Mouse (Mus musculus) ES-Bruce4 (cell line): ENCODE results near the gene Ergic1. TPM values are rescaled to one million over a fixed set of nuclear protein-coding genes. Genes with fewer than 3 reads are reported as not detected.

Source experiments
- H3K27ac ChIP-seq: 2 replicates; pipeline ENCODE4 v1.5.1; 2012; ENCODE audit warnings: low read length, inconsistent platforms; ENCODE audit not compliant: insufficient read depth
- H3K27me3 ChIP-seq: 2 replicates; pipeline ENCODE4 v1.6.1; 2012; ENCODE audit warnings: mild to moderate bottlenecking, low read length, inconsistent platforms; ENCODE audit not compliant: control insufficient read depth, poor library complexity, insufficient read depth, severe bottlenecking
- H3K36me3 ChIP-seq: 2 replicates; pipeline ENCODE4 v1.6.1; 2012; ENCODE audit warnings: inconsistent platforms, mild to moderate bottlenecking, low read length, moderate library complexity; ENCODE audit not compliant: control insufficient read depth, poor library complexity, insufficient read depth, severe bottlenecking
- H3K4me1 ChIP-seq: one replicate; pipeline ENCODE4 v1.8.1; 2011; ENCODE audit warnings: low read length; ENCODE audit not compliant: control insufficient read depth, insufficient read depth
- H3K4me3 ChIP-seq: 2 replicates; pipeline ENCODE4 v1.5.1; 2011; ENCODE audit warnings: low read depth, mild to moderate bottlenecking, low read length
- H3K9ac ChIP-seq: 2 replicates; pipeline ENCODE4 v1.6.1; 2012; ENCODE audit warnings: low read depth, mild to moderate bottlenecking, inconsistent platforms; ENCODE audit not compliant: poor library complexity, severe bottlenecking
- H3K9me3 ChIP-seq: replicated peaks from 2 replicates; pipeline ENCODE4 v1.6.1; 2012; ENCODE audit warnings: mild to moderate bottlenecking, low read length, inconsistent platforms; ENCODE audit not compliant: control insufficient read depth, poor library complexity, insufficient read depth, severe bottlenecking
- CTCF ChIP-seq: IDR thresholded peaks from one replicate; pipeline ENCODE4 v1.8.1; 2011; ENCODE audit warnings: low read depth, low read length
- EP300 ChIP-seq: IDR thresholded peaks from 2 replicates; pipeline ENCODE4 v1.6.1; 2011; ENCODE audit warnings: low read depth, low read length; ENCODE audit not compliant: insufficient read depth
- POLR2A ChIP-seq: IDR thresholded peaks from one replicate; pipeline ENCODE4 v1.8.1; 2011; ENCODE audit warnings: low read length; ENCODE audit not compliant: insufficient read depth
- polyA plus RNA-seq: library from polyadenylated mRNA; stranded (reverse); fragments of >200 nt; gene quantifications from 2 replicates; pipeline ENCODE4 v1.2.4, GENCODE M21; 2011; ENCODE audit warnings: low read depth; ENCODE audit not compliant: missing spikeins, insufficient read depth, insufficient read length

The Ergic1 gene
- polyA plus RNA-seq, 1 experiment = 166 TPM

DNA sequence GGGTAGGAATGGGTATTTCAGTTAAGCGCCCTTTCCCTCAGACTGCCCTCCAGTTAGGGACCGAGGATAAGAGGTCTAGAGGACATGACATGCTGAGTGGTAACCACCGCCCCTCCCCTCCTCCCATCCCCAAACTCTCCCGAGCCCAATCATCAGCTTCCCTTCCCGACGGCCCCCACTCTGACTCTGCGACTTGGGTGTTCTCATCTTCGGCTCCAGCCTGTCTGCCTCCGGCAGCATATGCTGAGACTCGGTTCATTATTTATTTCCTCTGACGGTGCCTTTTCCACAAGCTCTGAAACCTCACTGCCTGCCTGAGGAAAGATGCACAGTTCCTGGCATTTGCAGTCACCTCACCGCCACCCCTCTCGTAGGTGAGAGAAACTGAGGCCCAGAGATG is 86.0 kb downstream of the Ergic1 start:
- TF ChIP-seq EP300 (no peak), CTCF (no peak), POLR2A (no peak)
- H3K27me3 ChIP-seq = no peaks in the 10 kb centered on the region
- no peak overlapping the region for H3K4me3 ChIP-seq
- H3K4me1 ChIP-seq = no peaks in the 10 kb centered on the region
- no peak overlapping the region for H3K27ac ChIP-seq
- no peak overlapping the region for H3K9ac ChIP-seq
- H3K9me3 ChIP-seq = no peaks in the 10 kb centered on the region
- peaks cover 12% of the 10 kb centered on the region for H3K36me3 ChIP-seq

DNA sequence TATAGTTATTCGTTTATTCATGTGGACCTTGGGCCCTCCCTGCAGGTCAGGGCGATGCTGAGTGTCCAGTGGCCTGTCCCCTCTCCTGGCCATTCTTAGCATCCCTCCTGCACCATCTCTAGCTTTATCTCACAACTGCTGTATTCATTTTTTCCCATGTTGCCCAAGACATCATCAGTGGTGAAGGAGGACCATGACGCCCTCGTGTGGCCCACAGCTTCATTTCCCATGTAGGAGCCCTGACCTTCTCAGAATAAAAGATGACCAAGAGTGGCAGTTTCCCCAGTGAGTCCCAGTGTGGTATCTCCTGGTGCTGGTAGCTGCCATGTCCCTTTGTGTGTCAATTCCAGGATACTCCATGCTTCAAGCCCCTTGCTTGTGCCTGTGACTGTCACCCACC is 88.3 kb downstream of the Ergic1 start:
- H3K9ac ChIP-seq = no peak overlapping the region
- no peak overlapping the region for H3K27ac ChIP-seq
- TF ChIP-seq POLR2A = no peak
- TF ChIP-seq CTCF = peak; percentile 28
- TF ChIP-seq EP300 = no peak
- H3K36me3 ChIP-seq = peaks cover 5% of the 10 kb centered on the region
- no peaks in the 10 kb centered on the region for H3K9me3 ChIP-seq
- no peaks in the 10 kb centered on the region for H3K4me1 ChIP-seq
- no peaks in the 10 kb centered on the region for H3K27me3 ChIP-seq
- H3K4me3 ChIP-seq = no peak overlapping the region

DNA sequence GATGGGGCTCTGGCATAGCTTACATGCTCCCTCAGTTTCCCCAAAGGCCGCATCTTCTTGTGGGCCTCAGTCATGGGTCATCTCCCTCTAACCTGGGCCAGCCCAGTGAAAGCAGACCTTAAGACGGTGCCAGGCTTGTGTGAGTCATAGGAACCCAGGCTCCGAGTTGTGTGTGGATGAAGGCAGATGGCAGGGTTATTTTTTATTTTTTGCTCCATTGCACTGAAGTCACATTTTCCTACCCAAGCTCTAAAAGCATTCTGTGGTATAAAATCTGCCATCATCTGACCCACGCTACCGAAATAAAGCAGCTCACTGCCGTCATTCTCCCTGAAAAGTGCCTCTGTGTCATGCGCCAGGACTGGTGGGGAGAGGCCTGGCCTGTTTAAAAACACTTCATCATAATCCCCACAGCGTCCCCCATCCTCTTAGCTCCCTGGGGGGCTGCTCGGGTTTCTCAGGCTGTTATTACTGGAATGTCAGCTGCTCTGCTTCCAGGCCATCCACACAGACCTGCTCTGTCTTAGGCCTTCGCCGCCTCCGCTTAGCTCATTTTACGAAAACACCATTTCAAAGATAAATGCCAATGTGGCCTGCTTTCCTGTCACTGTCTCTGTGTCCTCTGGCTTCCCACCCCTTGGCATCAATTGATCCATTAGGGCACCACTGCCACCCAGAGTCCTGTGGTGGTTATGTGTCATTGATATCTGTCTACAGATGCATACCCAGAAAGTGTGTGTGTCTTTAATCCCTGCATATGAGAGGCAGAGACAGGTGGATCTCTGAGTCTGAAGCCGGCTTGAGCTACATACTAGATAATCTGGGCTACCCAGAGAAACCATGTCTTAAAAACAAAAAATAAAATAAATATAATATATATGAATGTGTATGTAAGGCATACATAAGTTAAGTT is 89.4 kb downstream of the Ergic1 start:
- Histone ChIP-seq H3K36me3 (peaks cover under 1% of the 10 kb centered on the region; the same call in 1 of the 2 replicates), H3K27ac (no peak overlapping the region), H3K4me3 (no peak overlapping the region), H3K9ac (no peak overlapping the region), H3K4me1 (no peaks in the 10 kb centered on the region), H3K9me3 (no peaks in the 10 kb centered on the region), H3K27me3 (no peaks in the 10 kb centered on the region)
- TF ChIP-seq EP300 = no peak
- TF ChIP-seq POLR2A = no peak
- no peak for TF ChIP-seq CTCF

GRCm38 (mm10) chr17:26658854-26659572 is 97.7 kb downstream of the Ergic1 start:
- no peaks in the 10 kb centered on the region for H3K9me3 ChIP-seq
- no peak overlapping the region for H3K27ac ChIP-seq
- no peaks in the 10 kb centered on the region for H3K27me3 ChIP-seq
- H3K36me3 ChIP-seq = peaks cover 5% of the 10 kb centered on the region; the same call in 1 of the 2 replicates
- H3K4me1 ChIP-seq = peaks cover 2% of the 10 kb centered on the region
- H3K4me3 ChIP-seq = no peak overlapping the region
- H3K9ac ChIP-seq = no peak overlapping the region
- TF ChIP-seq CTCF (no peak), EP300 (no peak), POLR2A (no peak)

- H3K4me1 ChIP-seq = peaks cover 2% of the 10 kb centered on the region
- TF ChIP-seq CTCF = no peak
- TF ChIP-seq POLR2A = no peak
- peaks cover 5% of the 10 kb centered on the region; the same call in 1 of the 2 replicates for H3K36me3 ChIP-seq
- no peak overlapping the region for H3K4me3 ChIP-seq
- no peaks in the 10 kb centered on the region for H3K27me3 ChIP-seq
- H3K27ac ChIP-seq = no peak overlapping the region
- H3K9me3 ChIP-seq = no peaks in the 10 kb centered on the region
- H3K9ac ChIP-seq = no peak overlapping the region
These were observed 98.3 kb downstream of the Ergic1 start for GRCm38 (mm10) chr17:26659573-26659915.
